Mouse (Mus musculus): ENCODE measurements around the gene 9230102O04Rik.

DNA sequence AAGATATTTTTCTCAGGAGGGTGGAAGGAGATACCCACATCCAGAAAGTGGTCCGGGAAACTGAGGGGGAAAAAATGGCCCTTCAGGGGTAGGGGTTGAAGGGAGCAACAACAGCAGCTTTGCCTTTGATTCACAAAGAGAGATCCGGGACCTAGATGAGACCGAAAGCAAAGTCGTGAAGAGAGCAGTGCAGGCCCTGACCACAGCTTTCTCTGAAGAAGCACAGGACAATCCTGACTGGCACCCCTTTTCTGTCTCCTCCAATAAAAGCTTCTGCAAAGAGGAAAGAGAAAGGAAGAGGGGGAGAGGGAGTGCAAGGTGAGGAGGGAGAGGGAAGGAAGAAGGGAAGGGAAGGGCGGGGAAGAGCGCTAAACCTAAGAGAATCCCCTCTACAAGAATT, 17.5 kb downstream of the 9230102O04Rik start:
- TF ChIP-seq MAX (IDR thresholded peaks at IDR 0.05; ENCODE audit: low read length) (no peak), TBP (conservative IDR thresholded peaks at IDR 0.05; ENCODE audit: low read depth, low read length) (no peak)
